Mouse (Mus musculus) CH12.LX (cell line): Measurements from ENCODE around the gene Cenpn. TPM values are rescaled to one million over a fixed set of nuclear protein-coding genes. Genes with fewer than 3 reads are reported as not detected.

Source experiments
- DNase-seq: peaks from one replicate; pipeline ENCODE4 v3.0.0-alpha.2; 2013; ENCODE audit errors: extremely low read depth
- H3K27ac ChIP-seq: 2 replicates; pipeline ENCODE4 v1.5.1; 2012; ENCODE audit warnings: low read depth, mild to moderate bottlenecking, control low read depth, moderate library complexity; ENCODE audit not compliant: insufficient read depth
- H3K27me3 ChIP-seq: replicated peaks from 2 replicates; pipeline ENCODE3; 2012; ENCODE audit warnings: inconsistent platforms
- H3K36me3 ChIP-seq, 2 experiments: replicated peaks in 1 of 2; 2 replicates each; pipeline versions ENCODE3 to v1.6.1; 2012; ENCODE audit warnings: inconsistent platforms in 1 of 2, low read length in 1 of 2, mild to moderate bottlenecking in 1 of 2, mixed read lengths in 1 of 2, moderate library complexity in 1 of 2; ENCODE audit not compliant: control insufficient read depth in 1 of 2, insufficient read depth in 1 of 2
- H3K4me1 ChIP-seq, 2 experiments: 2 replicates each; pipeline ENCODE4 v1.6.1; 2012; ENCODE audit warnings: inconsistent platforms in 1 of 2, moderate library complexity in 1 of 2; ENCODE audit not compliant: insufficient read depth in 2 of 2, control insufficient read depth in 1 of 2
- H3K4me2 ChIP-seq: 2 replicates; pipeline ENCODE4 v1.6.1; 2012; ENCODE audit warnings: low read depth, mild to moderate bottlenecking, control low read depth; ENCODE audit not compliant: poor library complexity, insufficient read depth, severe bottlenecking
- H3K4me3 ChIP-seq, 3 experiments: fragments of 150-350 bp in 1 of 3; sonication (generic) in 1 of 3; replicated peaks in 1 of 3; 2 replicates each; pipeline versions ENCODE3 to v1.5.1; 2011 to 2012; ENCODE audit warnings: low read depth in 2 of 3, low read length in 2 of 3, mild to moderate bottlenecking in 2 of 3, moderate library complexity in 2 of 3, control low read depth in 1 of 3, improper control_type of control experiment in 1 of 3, inconsistent platforms in 1 of 3, mixed read lengths in 1 of 3; ENCODE audit not compliant: poor library complexity in 1 of 3
- H3K79me2 ChIP-seq: replicated peaks from 2 replicates; pipeline ENCODE4 v1.6.1; 2012; ENCODE audit warnings: mild to moderate bottlenecking, moderate library complexity; ENCODE audit not compliant: control insufficient read depth, poor library complexity, insufficient read depth, severe bottlenecking; ENCODE audit errors: extremely low read depth
- H3K9ac ChIP-seq: 2 replicates; pipeline ENCODE4 v1.6.1; 2012; ENCODE audit warnings: low read depth, mild to moderate bottlenecking, control low read depth, moderate library complexity; ENCODE audit not compliant: insufficient read depth
- H3K9me3 ChIP-seq: replicated peaks from 2 replicates; pipeline ENCODE3; 2012; ENCODE audit warnings: low read length, inconsistent platforms, mixed read lengths
- CHD1 ChIP-seq: IDR thresholded peaks from 2 replicates; pipeline ENCODE4 v1.6.1; 2012; ENCODE audit warnings: low read depth, low read length, improper control_type of control experiment, inconsistent platforms
- ELF1 ChIP-seq: IDR thresholded peaks from 2 replicates; pipeline ENCODE4 v1.6.1; 2014; ENCODE audit warnings: low read depth, mild to moderate bottlenecking, inconsistent platforms, low read length, improper control_type of control experiment
- EP300 ChIP-seq: IDR thresholded peaks from 2 replicates; pipeline ENCODE4 v1.6.1; 2011; ENCODE audit warnings: low read length, improper control_type of control experiment
- ETS1 ChIP-seq: conservative IDR thresholded peaks from 2 replicates; pipeline ENCODE4 v1.6.1; 2012; ENCODE audit warnings: low read depth, mild to moderate bottlenecking, inconsistent platforms, low read length, improper control_type of control experiment, moderate library complexity
- HCFC1 ChIP-seq: IDR thresholded peaks from 2 replicates; pipeline ENCODE4 v1.6.1; 2012; ENCODE audit warnings: low read depth, mild to moderate bottlenecking, inconsistent platforms, low read length, improper control_type of control experiment
- IRF4 ChIP-seq: IDR thresholded peaks from 2 replicates; pipeline ENCODE4 v1.6.1; 2014; ENCODE audit warnings: low read depth, mild to moderate bottlenecking, inconsistent platforms, low read length, improper control_type of control experiment
- JUN ChIP-seq: IDR thresholded peaks from 2 replicates; pipeline ENCODE4 v1.6.1; 2011; ENCODE audit warnings: low read depth, mild to moderate bottlenecking, low read length, improper control_type of control experiment, moderate library complexity; ENCODE audit not compliant: insufficient read depth
- MAFK ChIP-seq: IDR thresholded peaks from 2 replicates; pipeline ENCODE4 v1.6.1; 2011; ENCODE audit warnings: low read length, improper control_type of control experiment; ENCODE audit not compliant: insufficient replicate concordance
- MAX ChIP-seq: IDR thresholded peaks from 2 replicates; pipeline ENCODE4 v1.6.1; 2011; ENCODE audit warnings: low read length, improper control_type of control experiment
- MEF2A ChIP-seq: IDR thresholded peaks from 2 replicates; pipeline ENCODE4 v1.6.1; 2014; ENCODE audit warnings: low read depth, mild to moderate bottlenecking, inconsistent platforms, low read length, improper control_type of control experiment, borderline replicate concordance
- MXI1 ChIP-seq: IDR thresholded peaks from 2 replicates; pipeline ENCODE4 v1.6.1; 2011; ENCODE audit warnings: mild to moderate bottlenecking, low read depth, low read length, improper control_type of control experiment
- MYC ChIP-seq: IDR thresholded peaks from 2 replicates; pipeline ENCODE4 v1.6.1; 2011; ENCODE audit warnings: low read depth, mild to moderate bottlenecking, improper control_type of control experiment, low read length
- NELFE ChIP-seq: IDR thresholded peaks from 2 replicates; pipeline ENCODE4 v1.6.1; 2011; ENCODE audit warnings: low read depth, low read length, improper control_type of control experiment
- PAX5 ChIP-seq: IDR thresholded peaks from 2 replicates; pipeline ENCODE4 v1.6.1; 2012; ENCODE audit warnings: low read length, inconsistent platforms, mixed read lengths
- POLR2A ChIP-seq: IDR thresholded peaks from 2 replicates; pipeline ENCODE4 v1.6.1; 2011; ENCODE audit warnings: low read depth, mild to moderate bottlenecking, improper control_type of control experiment, low read length
- RAD21 ChIP-seq: IDR thresholded peaks from 2 replicates; pipeline ENCODE4 v1.6.1; 2011; ENCODE audit warnings: low read depth, mild to moderate bottlenecking, low read length, improper control_type of control experiment, moderate library complexity
- RCOR1 ChIP-seq: conservative IDR thresholded peaks from 2 replicates; pipeline ENCODE4 v1.6.1; 2012; ENCODE audit warnings: low read depth, mild to moderate bottlenecking, inconsistent platforms, low read length, improper control_type of control experiment
- SIN3A ChIP-seq: IDR thresholded peaks from 2 replicates; pipeline ENCODE4 v1.6.1; 2012; ENCODE audit warnings: low read length, improper control_type of control experiment, inconsistent platforms
- SMC3 ChIP-seq: IDR thresholded peaks from 2 replicates; pipeline ENCODE4 v1.6.1; 2011; ENCODE audit warnings: low read depth, low read length, improper control_type of control experiment
- TBP ChIP-seq: conservative IDR thresholded peaks from 2 replicates; pipeline ENCODE4 v1.6.1; 2011; ENCODE audit warnings: low read depth, low read length, improper control_type of control experiment
- UBTF ChIP-seq: IDR thresholded peaks from 2 replicates; pipeline ENCODE4 v1.6.1; 2012; ENCODE audit warnings: low read depth, mild to moderate bottlenecking, inconsistent platforms, low read length, improper control_type of control experiment, moderate library complexity
- ZC3H11A ChIP-seq: IDR thresholded peaks from 2 replicates; pipeline ENCODE4 v1.6.1; 2012; ENCODE audit warnings: low read depth, mild to moderate bottlenecking, inconsistent platforms, low read length, improper control_type of control experiment
- ZKSCAN1 ChIP-seq: IDR thresholded peaks from 2 replicates; pipeline ENCODE4 v1.6.1; 2012; ENCODE audit warnings: low read depth, inconsistent platforms, low read length, improper control_type of control experiment, borderline replicate concordance
- ZMIZ1 ChIP-seq: IDR thresholded peaks from 2 replicates; pipeline ENCODE4 v1.6.1; 2012; ENCODE audit warnings: low read depth, mild to moderate bottlenecking, inconsistent platforms, low read length, improper control_type of control experiment
- ZNF384 ChIP-seq: IDR thresholded peaks from 2 replicates; pipeline ENCODE4 v1.6.1; 2012; ENCODE audit warnings: low read depth, low read length, improper control_type of control experiment, inconsistent platforms
- dilution Hi-C: fragments of 300-500 bp; cut with MboI; formaldehyde crosslinking; loops from 2 replicates; pipeline ENCODE4 v1.14.3; 2020; ENCODE audit warnings: low sequenced_read_pairs; ENCODE audit not compliant: extremely low pct_unique_long_range_greater_than_20kb, extremely low pct_ligation_motif_present
- in situ Hi-C: fragments of 300-500 bp; cut with MboI; formaldehyde crosslinking; loops from 3 replicates; pipeline ENCODE4 v1.14.3; 2019; ENCODE audit warnings: low sequenced_read_pairs, low pct_ligation_motif_present, low pct_unique_long_range_greater_than_20kb, mixed read lengths
- polyA plus RNA-seq: library from polyadenylated mRNA; unstranded; fragments of >175 nt; gene quantifications from 2 replicates; pipeline ENCODE4 v1.2.1, GENCODE M21; 2012; ENCODE audit warnings: low read depth; ENCODE audit not compliant: insufficient read length
- total RNA-seq, 2 experiments: library from RNA; depleted of rRNA; stranded (reverse); fragments of 300-350 nt in 1 of 2; fragments of >200 nt in 1 of 2; gene quantifications; 2 replicates each; pipeline ENCODE4 v1.2.3; 2012 to 2014

The Cenpn gene
- total and polyA plus RNA-seq, 3 experiments = 26.3 to 52.0 (median 45.6) TPM

DNA sequence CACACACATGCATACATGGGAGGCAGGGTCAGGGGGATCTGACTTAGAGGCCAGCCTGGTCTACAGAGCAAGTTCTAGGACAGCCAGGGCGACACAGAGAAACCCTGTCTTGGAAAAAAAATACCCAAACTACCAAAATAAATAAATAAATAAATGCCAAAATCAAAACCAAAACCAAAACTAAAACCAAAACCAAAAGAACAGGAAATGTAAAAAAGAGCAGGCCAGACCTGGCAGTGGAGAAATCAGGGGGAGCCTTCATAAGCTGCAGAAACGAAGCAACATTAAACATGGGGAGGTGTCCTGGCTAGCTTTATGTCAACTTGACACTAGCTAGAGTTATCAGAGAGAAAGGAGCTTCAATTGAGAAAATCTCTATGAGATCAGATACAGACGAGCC is 29.4 kb upstream of the Cenpn start:
- Histone ChIP-seq H3K27me3 (no peaks in the 10 kb centered on the region), H3K79me2 (no peaks in the 10 kb centered on the region), H3K4me1 (peaks cover 6 to 14% of the 10 kb centered on the region in 2 experiments), H3K4me3 (peak overlapping the region in 1 of 3 experiments; percentile 58), H3K9me3 (no peaks in the 10 kb centered on the region), H3K27ac (no peak overlapping the region), H3K4me2 (peak overlapping the region; percentile 24; the same call in 1 of the 2 replicates), H3K9ac (0 out of 2 replicates have a peak overlapping the region, but pooled peaks have one; percentile 3), H3K36me3 (peaks cover 13 to 67% of the 10 kb centered on the region in 2 experiments)
- dilution Hi-C loops = no loop called here
- in situ Hi-C loops = no loop called here
- DNase-seq = no peak
- TF ChIP-seq JUN (no peak), RAD21 (no peak), PAX5 (no peak), ZNF384 (0 out of 2 replicates have a peak, but pooled peaks have one; percentile 24), HCFC1 (no peak), IRF4 (0 out of 2 replicates have a peak, but pooled peaks have one; percentile 9), TBP (no peak), ETS1 (peak; percentile 32; the same call in 1 of the 2 replicates), MYC (no peak), ZKSCAN1 (no peak), ZMIZ1 (no peak), SIN3A (no peak)

DNA sequence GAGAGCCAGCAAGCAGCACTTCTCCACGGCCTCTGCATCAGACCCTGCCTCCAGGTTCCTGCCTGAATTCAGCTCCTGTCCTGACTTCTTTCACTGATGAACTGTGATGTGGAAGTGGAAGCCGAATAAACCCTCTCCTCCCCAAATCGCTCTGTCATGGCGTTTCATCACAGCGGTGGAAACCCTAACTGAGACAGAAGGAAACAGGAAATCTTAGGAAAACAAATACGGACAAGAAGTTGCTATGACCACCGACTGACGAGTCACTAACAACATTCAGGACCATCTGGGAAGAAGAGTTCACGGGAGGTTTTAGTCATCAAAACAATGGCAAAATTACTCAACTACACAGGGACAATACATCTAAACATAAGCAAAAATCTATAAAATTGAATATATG is 28.9 kb upstream of the Cenpn start:
- dilution Hi-C loops (no loop called here), in situ Hi-C loops (no loop called here)
- peaks cover 13 to 63% of the 10 kb centered on the region in 2 experiments for H3K36me3 ChIP-seq
- H3K4me3 ChIP-seq = no peak overlapping the region
- TF ChIP-seq HCFC1 (no peak), ZNF384 (no peak), MAFK (no peak), MEF2A (no peak), ZC3H11A (no peak), NELFE (no peak), EP300 (no peak), ELF1 (no peak), RCOR1 (no peak), CHD1 (no peak), IRF4 (no peak), MAX (no peak), UBTF (no peak), SMC3 (no peak), ZKSCAN1 (no peak), MXI1 (no peak), SIN3A (no peak), POLR2A (no peak), RAD21 (no peak)
- no peaks in the 10 kb centered on the region for H3K79me2 ChIP-seq
- H3K9me3 ChIP-seq = no peaks in the 10 kb centered on the region
- H3K9ac ChIP-seq = 0 out of 2 replicates have a peak overlapping the region, but pooled peaks have one; percentile 3
- H3K27me3 ChIP-seq = no peaks in the 10 kb centered on the region
- no peak for DNase-seq
- H3K4me2 ChIP-seq = 0 out of 2 replicates have a peak overlapping the region, but pooled peaks have one; percentile 24
- H3K27ac ChIP-seq = no peak overlapping the region
- H3K4me1 ChIP-seq = peaks cover 6 to 14% of the 10 kb centered on the region in 2 experiments
